Mouse (Mus musculus): ENCODE data around the gene Cacna2d2.

The Cacna2d2 gene

DNA sequence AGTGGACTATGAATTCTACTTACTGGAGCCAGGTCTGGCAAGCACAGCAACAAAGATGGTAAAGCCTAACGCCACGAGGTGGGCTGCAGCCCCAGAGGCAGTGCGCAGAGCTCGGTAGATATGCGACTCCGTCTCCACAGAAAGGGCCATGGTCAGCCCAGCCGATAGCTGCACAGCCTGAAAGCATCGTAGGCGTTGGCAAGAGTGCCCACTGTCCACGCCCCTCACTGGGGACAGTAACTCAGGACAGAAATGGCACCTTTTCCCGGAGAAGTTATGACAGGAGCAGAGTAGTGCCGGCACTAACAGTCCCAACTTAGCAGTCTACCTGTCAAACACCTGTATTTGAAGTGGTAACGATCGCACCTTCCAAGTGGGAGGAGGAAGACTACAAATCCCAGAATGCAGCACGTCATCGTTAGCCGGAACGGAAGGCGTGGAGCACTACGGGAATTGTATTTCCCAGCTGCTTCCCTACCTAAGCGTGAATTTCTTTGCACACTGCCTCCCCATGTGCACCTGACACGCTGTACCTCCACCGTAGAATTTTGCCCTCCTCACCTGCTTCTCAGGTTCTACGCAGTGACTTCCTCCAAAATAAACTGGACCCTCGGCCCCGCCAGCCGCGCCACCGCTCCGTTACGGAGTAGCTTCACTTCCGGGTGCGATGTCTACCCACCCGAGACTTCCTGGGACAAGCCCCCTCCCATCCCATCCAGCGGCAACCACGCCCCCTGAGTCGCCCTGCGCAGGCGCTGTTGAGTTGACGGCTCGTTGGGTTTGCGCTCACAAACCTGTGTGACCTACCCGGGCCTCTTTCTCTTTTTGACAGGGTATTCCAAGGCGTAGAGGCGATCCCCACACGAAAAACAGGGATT is 142.3 kb downstream of the Cacna2d2 start, which contains the start of the genes Cyb561d2 and Nprl2:
Gene Cyb561d2, minus strand, starts transcription at position 720 of the 878 bp plus-strand sequence.
Gene Nprl2, plus strand, starts transcription at position 753 of the 878 bp plus-strand sequence.
- peak; percentile 94 for DNase-seq (ENCODE audit: low read depth, low spot score)
- Histone ChIP-seq H3K27me3 (ENCODE audit: control insufficient read depth, insufficient read depth, low read length, poor library complexity, severe bottlenecking) (no peaks in the 10 kb centered on the region), H3K36me3 (ENCODE audit: control insufficient read depth, insufficient read depth, low read length, poor library complexity, severe bottlenecking) (peaks cover 10% of the 10 kb centered on the region)

DNA sequence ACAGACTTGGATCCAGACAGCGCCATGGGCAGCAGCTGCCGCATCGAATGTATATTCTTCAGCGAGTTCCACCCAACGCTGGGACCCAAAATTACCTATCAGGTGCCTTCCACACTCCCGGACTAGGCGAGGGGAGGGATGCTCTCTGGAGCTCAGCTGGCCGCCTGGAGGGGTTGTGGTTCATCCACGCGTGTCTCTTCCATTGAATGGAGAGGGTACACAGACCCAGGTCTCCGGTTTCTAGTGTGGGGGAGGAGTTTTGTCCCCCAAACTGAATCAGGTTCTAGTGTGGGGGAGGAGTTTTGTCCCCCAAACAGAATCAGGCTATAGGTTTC is 142.9 kb downstream of the Cacna2d2 start:
- no peak for DNase-seq (ENCODE audit: low read depth, low spot score)
- Histone ChIP-seq H3K27me3 (ENCODE audit: control insufficient read depth, insufficient read depth, low read length, poor library complexity, severe bottlenecking) (no peaks in the 10 kb centered on the region), H3K36me3 (ENCODE audit: control insufficient read depth, insufficient read depth, low read length, poor library complexity, severe bottlenecking) (peaks cover 10% of the 10 kb centered on the region)

DNA sequence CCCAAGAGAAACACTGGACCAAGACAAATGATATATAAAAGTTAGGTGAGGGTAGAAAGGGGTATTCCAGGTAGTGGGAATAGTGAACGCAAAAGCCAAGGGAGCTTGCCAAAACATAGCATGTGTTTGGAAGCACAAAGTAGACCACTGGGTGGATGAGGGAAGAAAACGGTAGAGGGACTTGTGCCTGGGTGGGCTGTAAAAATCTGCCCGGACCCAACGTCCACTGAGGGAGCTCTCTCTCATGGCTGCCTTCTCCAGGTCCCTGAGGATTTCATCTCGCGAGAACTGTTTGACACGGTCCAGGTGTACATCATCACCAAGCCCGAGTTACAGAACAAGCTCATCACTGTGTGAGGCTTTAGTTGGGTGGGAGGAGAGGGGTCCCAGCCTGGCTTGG is 143.3 kb downstream of the Cacna2d2 start:
- no peak for DNase-seq (ENCODE audit: low read depth, low spot score)
- Histone ChIP-seq H3K27me3 (ENCODE audit: control insufficient read depth, insufficient read depth, low read length, poor library complexity, severe bottlenecking) (no peaks in the 10 kb centered on the region), H3K36me3 (ENCODE audit: control insufficient read depth, insufficient read depth, low read length, poor library complexity, severe bottlenecking) (peaks cover 10% of the 10 kb centered on the region)

DNA sequence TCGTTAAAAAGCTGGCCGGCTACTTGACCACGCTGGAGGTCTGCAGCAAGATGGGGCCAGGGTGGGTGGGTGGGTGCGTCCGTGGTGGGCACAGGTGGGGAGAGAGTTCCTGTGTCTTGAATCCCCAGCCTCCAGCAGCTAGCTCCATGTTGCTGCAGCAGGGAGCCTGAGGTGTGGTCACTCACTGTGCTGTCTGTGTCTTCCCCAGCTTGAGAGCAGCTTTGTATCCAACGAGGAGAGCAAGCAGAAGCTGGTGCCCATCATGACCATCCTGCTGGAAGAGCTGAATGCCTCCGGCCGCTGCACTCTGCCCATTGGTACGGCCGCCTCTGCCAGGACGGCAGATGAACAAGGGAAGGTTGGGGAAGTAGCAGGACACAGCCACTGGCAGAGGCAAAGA is 143.9 kb downstream of the Cacna2d2 start:
- Histone ChIP-seq H3K27me3 (ENCODE audit: control insufficient read depth, insufficient read depth, low read length, poor library complexity, severe bottlenecking) (no peaks in the 10 kb centered on the region), H3K36me3 (ENCODE audit: control insufficient read depth, insufficient read depth, low read length, poor library complexity, severe bottlenecking) (peaks cover 7% of the 10 kb centered on the region)
- DNase-seq (ENCODE audit: low read depth, low spot score) = no peak

DNA sequence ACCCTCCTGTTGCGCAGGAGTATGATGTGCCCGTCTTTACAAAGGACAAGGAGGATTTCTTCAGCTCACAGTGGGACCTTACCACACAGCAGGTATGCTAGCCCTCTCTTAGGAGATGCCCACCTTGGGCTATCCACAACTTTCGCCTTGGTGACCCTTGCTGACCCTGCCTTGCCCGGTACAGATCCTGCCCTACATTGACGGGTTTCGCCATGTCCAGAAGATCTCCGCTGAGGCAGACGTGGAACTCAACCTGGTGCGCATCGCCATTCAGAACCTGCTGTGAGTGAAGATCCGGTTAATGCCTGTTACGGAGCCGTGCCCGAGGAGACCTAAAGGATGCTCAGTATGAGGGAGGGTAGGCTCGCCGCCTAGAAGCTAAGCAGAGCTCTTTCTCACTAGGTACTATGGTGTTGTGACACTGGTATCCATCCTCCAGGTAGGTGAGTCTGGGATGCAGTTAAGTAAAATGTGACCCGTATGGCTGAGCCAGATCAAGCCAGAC is 144.8 kb downstream of the Cacna2d2 start:
- H3K27me3 ChIP-seq (ENCODE audit: control insufficient read depth, insufficient read depth, low read length, poor library complexity, severe bottlenecking) = no peaks in the 10 kb centered on the region
- peaks cover 4% of the 10 kb centered on the region; the same call in 1 of the 2 replicates for H3K36me3 ChIP-seq (ENCODE audit: control insufficient read depth, insufficient read depth, low read length, poor library complexity, severe bottlenecking)
- DNase-seq (ENCODE audit: low read depth, low spot score) = no peak

DNA sequence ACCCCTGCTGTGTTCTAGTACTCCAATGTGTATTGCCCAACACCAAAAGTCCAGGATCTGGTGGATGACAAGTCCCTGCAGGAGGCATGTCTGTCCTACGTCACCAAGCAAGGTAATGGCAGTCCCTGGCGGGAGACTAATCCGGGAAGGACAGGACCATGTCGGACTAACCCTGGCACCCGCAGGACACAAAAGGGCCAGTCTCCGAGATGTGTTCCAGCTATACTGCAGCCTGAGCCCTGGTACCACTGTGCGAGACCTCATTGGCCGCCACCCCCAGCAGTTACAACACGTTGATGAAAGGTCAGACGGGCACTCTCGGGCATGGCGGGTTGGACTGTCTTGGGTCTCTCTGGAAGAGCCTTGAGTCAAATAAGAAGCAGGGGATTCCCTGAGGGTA is 145.3 kb downstream of the Cacna2d2 start:
- Histone ChIP-seq H3K36me3 (ENCODE audit: control insufficient read depth, insufficient read depth, low read length, poor library complexity, severe bottlenecking) (peaks cover 4% of the 10 kb centered on the region; the same call in 1 of the 2 replicates), H3K27me3 (ENCODE audit: control insufficient read depth, insufficient read depth, low read length, poor library complexity, severe bottlenecking) (no peaks in the 10 kb centered on the region)
- no peak for DNase-seq (ENCODE audit: low read depth, low spot score)

DNA sequence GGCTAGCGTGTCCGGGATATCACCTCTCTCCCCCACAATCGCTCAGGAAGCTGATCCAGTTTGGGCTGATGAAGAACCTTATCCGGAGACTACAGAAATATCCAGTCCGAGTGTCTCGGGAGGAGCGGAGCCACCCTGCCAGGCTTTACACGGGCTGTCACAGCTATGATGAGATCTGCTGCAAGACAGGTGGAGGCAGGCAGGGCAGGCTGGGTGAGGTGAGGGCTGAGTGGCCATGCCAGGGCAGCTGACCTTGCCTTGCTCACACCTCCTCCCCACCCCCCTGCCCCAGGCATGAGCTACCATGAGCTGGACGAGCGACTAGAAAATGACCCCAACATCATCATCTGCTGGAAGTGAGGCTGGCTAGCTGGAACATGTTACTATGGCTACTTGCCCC is 145.8 kb downstream of the Cacna2d2 start:
- Histone ChIP-seq H3K36me3 (ENCODE audit: control insufficient read depth, insufficient read depth, low read length, poor library complexity, severe bottlenecking) (peaks cover 4% of the 10 kb centered on the region; the same call in 1 of the 2 replicates), H3K27me3 (ENCODE audit: control insufficient read depth, insufficient read depth, low read length, poor library complexity, severe bottlenecking) (no peaks in the 10 kb centered on the region)
- DNase-seq (ENCODE audit: low read depth, low spot score) = no peak

DNA sequence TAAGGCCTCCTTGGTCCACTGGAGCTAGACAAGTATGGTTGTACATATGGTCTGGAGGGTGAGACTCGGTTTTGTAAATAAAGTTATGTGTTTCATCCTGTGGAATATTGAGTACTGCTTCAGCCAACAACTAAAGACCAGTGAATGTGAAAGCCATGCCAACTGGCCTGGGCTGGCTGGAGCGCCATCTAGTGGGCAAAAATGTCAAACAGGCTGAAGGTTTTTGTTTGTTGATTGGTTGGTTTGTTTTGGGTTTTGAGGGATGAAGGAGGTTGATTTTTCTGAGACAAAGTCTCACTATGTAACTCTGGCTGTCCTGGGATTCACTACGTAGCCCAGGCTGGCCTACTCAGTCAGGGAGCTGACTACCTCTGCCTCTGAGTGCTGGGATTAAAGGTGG is 146.2 kb downstream of the Cacna2d2 start:
- DNase-seq (ENCODE audit: low read depth, low spot score) = peak; percentile 85
- Histone ChIP-seq H3K36me3 (ENCODE audit: control insufficient read depth, insufficient read depth, low read length, poor library complexity, severe bottlenecking) (peaks cover 4% of the 10 kb centered on the region; the same call in 1 of the 2 replicates), H3K27me3 (ENCODE audit: control insufficient read depth, insufficient read depth, low read length, poor library complexity, severe bottlenecking) (no peaks in the 10 kb centered on the region)

DNA sequence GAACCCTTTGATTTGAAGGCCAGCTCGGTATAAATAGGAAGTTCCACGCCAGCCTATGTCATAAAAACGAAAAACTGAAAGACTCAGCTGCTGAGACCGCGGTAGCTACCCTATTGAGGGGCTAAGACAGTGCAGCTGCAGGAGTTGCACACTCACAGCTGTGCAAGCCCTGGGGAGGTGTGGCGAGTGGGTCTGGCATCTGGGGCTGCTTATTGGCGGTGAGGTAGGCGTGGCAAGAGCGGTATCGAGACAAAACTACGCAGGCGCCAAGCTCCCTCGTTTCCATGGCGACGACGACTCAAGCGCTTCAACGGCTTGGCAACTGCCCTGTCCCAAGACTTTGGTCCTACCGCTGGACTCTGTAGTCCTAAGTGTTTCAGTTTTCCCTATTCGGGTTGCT is 147.6 kb downstream of the Cacna2d2 start, which contains the start of gene Zmynd10:
Gene Zmynd10, plus strand, starts transcription at position 273 of the 400 bp plus-strand sequence.
- peak; percentile 90 for DNase-seq (ENCODE audit: low read depth, low spot score)
- Histone ChIP-seq H3K27me3 (ENCODE audit: control insufficient read depth, insufficient read depth, low read length, poor library complexity, severe bottlenecking) (no peaks in the 10 kb centered on the region), H3K36me3 (ENCODE audit: control insufficient read depth, insufficient read depth, low read length, poor library complexity, severe bottlenecking) (peaks cover 4% of the 10 kb centered on the region; the same call in 1 of the 2 replicates)

DNA sequence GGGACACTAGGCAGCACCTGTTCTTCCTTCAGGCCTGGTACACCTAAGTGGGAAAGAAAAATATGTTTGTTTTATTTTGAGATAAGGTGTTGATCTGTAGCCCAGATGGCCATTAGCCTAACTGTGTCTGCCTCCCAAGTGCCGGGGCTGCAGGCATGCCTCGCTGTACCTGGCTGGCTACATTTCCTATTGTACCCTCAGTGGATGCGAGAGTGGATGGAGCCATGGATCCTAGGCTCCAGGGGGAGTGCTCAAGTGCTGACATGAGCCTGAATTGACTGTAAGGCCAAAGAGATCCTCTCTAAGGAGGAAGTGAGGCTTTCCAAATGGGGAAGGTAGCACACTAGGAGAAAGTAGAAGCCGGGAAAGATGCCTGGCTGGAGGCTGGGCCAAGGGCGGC is 148.5 kb downstream of the Cacna2d2 start:
- Histone ChIP-seq H3K36me3 (ENCODE audit: control insufficient read depth, insufficient read depth, low read length, poor library complexity, severe bottlenecking) (peaks cover 4% of the 10 kb centered on the region; the same call in 1 of the 2 replicates), H3K27me3 (ENCODE audit: control insufficient read depth, insufficient read depth, low read length, poor library complexity, severe bottlenecking) (no peaks in the 10 kb centered on the region)
- no peak for DNase-seq (ENCODE audit: low read depth, low spot score)

DNA sequence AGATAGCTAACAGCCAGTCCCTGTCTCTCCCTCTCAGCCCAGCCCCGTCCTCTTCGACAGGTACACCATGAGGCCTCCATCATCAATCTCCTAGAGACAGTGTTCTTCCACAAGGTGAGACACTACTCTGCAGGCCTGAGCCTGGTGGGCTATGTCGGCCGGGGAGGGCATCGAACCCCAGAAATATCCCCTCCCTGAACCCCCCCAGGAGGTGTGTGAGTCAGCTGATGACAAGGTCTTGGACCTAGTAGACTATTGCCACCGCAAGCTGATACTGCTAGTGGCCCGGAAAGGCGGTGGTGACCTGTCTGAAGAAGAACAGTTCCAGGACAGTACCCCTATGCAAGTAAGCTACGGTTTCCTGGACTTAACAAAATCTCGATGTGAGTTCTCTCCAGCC is 149.4 kb downstream of the Cacna2d2 start:
- Histone ChIP-seq H3K27me3 (ENCODE audit: control insufficient read depth, insufficient read depth, low read length, poor library complexity, severe bottlenecking) (no peaks in the 10 kb centered on the region), H3K36me3 (ENCODE audit: control insufficient read depth, insufficient read depth, low read length, poor library complexity, severe bottlenecking) (peaks cover 2% of the 10 kb centered on the region; the same call in 1 of the 2 replicates)
- DNase-seq (ENCODE audit: low read depth, low spot score) = no peak

DNA sequence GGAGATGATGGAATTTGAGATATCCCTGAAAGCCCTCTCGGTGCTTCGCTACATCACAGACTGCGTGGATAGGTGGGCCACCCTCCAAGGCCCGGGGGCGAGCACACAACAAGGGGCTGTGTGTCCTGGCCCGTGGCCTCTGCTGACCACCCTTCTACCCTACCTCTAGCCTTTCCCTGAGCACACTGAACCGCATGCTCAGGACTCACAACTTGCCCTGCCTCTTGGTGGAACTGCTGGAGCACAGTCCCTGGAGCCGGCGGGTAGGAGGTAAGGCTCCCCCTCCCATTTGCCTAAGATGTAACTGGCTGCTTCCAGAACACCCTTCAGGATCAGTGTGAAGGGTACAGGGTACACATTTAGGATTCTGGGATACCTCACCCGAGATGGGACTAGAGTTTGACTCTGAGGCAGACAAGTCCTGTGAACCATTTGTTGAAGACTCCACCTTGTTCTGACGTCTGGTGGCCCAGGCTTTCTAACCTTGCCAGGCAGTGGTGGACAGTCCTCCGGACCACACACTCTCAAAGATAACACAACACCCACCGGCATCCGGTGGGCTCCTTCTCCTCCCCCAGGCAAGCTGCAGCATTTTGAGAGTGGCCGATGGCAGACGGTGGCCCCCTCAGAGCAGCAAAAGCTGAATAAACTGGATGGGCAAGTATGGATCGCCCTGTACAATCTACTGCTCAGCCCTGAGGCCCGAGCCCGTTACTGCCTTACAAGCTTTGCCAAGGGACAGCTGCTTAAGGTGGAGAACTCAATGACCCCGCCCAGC is 150.1 kb downstream of the Cacna2d2 start:
- DNase-seq (ENCODE audit: low read depth, low spot score) = no peak
- peaks cover 2% of the 10 kb centered on the region; the same call in 1 of the 2 replicates for H3K36me3 ChIP-seq (ENCODE audit: control insufficient read depth, insufficient read depth, low read length, poor library complexity, severe bottlenecking)
- H3K27me3 ChIP-seq (ENCODE audit: control insufficient read depth, insufficient read depth, low read length, poor library complexity, severe bottlenecking) = no peaks in the 10 kb centered on the region

DNA sequence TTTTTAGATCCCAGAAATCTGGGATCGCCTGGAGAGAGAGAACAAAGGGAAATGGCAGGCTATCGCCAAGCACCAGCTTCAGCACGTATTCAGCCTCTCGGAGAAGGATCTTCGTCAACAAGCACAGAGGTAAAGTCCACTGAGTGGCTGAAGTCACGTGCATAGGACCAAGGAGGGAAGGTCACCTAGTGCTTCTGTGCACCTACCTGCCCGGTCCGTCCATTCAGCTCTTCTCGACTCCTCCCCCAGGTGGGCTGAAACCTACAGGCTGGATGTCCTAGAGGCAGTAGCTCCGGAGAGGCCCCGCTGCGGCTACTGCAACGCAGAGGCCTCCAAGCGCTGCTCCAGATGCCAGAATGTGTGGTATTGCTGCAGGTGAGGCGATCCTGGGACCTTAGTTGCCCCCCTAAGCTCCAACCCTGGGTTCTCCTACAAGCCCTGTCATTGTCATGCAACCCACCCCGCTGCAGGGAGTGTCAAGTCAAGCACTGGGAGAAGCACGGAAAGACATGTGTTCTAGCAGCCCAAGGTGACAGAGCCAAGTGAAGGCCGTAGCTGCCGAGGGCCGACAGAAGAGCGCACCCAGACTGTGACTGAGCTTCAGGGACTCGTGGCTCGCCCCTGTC is 151.2 kb downstream of the Cacna2d2 start:
- no peak for DNase-seq (ENCODE audit: low read depth, low spot score)
- Histone ChIP-seq H3K27me3 (ENCODE audit: control insufficient read depth, insufficient read depth, low read length, poor library complexity, severe bottlenecking) (no peaks in the 10 kb centered on the region), H3K36me3 (ENCODE audit: control insufficient read depth, insufficient read depth, low read length, poor library complexity, severe bottlenecking) (no peaks in the 10 kb centered on the region)

DNA sequence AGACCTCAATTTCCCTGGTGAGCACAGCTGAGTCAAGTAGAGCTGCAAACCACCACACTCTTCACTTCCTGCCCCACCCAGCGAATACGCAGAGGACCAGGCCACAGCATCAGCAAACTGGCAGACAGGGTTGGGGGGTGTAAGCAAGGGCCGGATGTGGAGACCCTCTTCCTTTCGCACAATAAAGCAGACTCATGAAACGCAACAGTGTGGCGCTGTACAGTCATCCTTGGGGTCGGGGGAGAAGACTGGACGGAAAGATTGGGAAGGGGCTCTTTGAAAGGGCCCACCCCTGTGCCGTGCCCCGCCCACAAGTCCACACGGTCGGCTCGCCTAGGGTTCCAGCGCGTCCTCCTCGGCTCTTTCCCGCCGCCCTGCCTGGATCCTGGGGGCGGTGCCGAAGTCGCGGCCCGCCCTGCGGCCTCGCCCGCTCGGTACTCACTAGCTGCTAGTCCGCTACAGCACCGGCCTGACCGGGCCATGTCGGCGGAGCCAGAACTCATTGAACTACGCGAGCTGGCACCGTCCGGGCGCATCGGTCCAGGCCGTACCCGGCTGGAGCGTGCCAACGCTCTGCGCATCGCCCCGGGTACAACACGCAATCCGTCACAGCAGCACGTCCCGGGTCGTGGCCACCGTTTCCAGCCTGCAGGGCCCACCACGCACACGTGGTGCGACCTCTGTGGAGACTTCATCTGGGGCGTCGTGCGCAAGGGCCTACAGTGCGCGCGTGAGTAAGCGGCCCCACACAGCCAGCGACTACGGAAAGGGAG is 151.9 kb downstream of the Cacna2d2 start, which contains the start of gene Rassf1:
Gene Rassf1, plus strand, starts transcription at position 439 of the 773 bp plus-strand sequence.
- H3K36me3 ChIP-seq (ENCODE audit: control insufficient read depth, insufficient read depth, low read length, poor library complexity, severe bottlenecking) = no peaks in the 10 kb centered on the region
- H3K27me3 ChIP-seq (ENCODE audit: control insufficient read depth, insufficient read depth, low read length, poor library complexity, severe bottlenecking) = no peaks in the 10 kb centered on the region
- peak; percentile 85 for DNase-seq (ENCODE audit: low read depth, low spot score)
